Comparison of ENCODE assay signal across 8 mouse cellular contexts in genomic region chr9:7873511-7874211, GRCm38 (mm10). TPM values are rescaled to one million over a fixed set of nuclear protein-coding genes. Genes with fewer than 3 reads are reported as not detected.
A peak's percentile ranks its signal among the peaks of the same experiment; 100 is the strongest.
DNase-seq lines count a peak whose midpoint lies in the region; ATAC-seq and TF ChIP-seq lines count a peak whose summit lies in the region.

No protein-coding gene starts in this region.

- no peaks in the 10 kb centered on the region for H3K27me3 ChIP-seq in megakaryocyte, embryonic 14.5 days (replicated peaks)
- no peaks in the 10 kb centered on the region for H3K27me3 ChIP-seq in intestine, embryonic 16.5 days (replicated peaks; ENCODE audit: control insufficient read depth, insufficient read depth, low read length)
- no peaks in the 10 kb centered on the region for H3K27me3 ChIP-seq in stomach, postnatal 0 days (ENCODE audit: control insufficient read depth, insufficient read depth, low read length)

- WGBS in intestine, embryonic 16.5 days = 92% methylated on average over 8 of the region's 8 CpGs
- WGBS in stomach, postnatal 0 days = 86% methylated on average over 8 of the region's 8 CpGs

- H3K4me1 ChIP-seq in megakaryocyte, embryonic 14.5 days = peaks cover 53% of the 10 kb centered on the region
- H3K4me1 ChIP-seq in intestine, embryonic 16.5 days (ENCODE audit: control insufficient read depth, insufficient read depth, low read length) = 0 out of 2 replicates have a peak, but pooled peaks cover 8% of the 10 kb centered on the region
- no peaks in the 10 kb centered on the region for H3K4me1 ChIP-seq in stomach, postnatal 0 days (replicated peaks; ENCODE audit: control insufficient read depth, insufficient read depth)

- H3K4me3 ChIP-seq in megakaryocyte, embryonic 14.5 days (replicated peaks) = peak overlapping the region; percentile 94
- no peak overlapping the region for H3K4me3 ChIP-seq in intestine, embryonic 16.5 days (ENCODE audit: low read length)
- H3K4me3 ChIP-seq in stomach, postnatal 0 days (ENCODE audit: low read depth, low read length) = no peak overlapping the region; the same call in 1 of the 2 replicates

- no peak overlapping the region for H3K9ac ChIP-seq in intestine, embryonic 16.5 days (ENCODE audit: low read depth, low read length)
- H3K9ac ChIP-seq in stomach, postnatal 0 days (ENCODE audit: low read length) = no peak overlapping the region

- no peaks in the 10 kb centered on the region for H3K9me3 ChIP-seq in megakaryocyte, embryonic 14.5 days
- no peaks in the 10 kb centered on the region for H3K9me3 ChIP-seq in intestine, embryonic 16.5 days (ENCODE audit: control insufficient read depth, low read length)
- no peaks in the 10 kb centered on the region for H3K9me3 ChIP-seq in stomach, postnatal 0 days (ENCODE audit: control insufficient read depth, low read length)

- H3K27ac ChIP-seq in intestine, embryonic 16.5 days (ENCODE audit: low read length) = peak overlapping the region; percentile 87
- H3K27ac ChIP-seq in stomach, postnatal 0 days (replicated peaks) = no peak overlapping the region; the same call in 1 of the 2 replicates

- H3K36me3 ChIP-seq in megakaryocyte, embryonic 14.5 days (replicated peaks; ENCODE audit: low read length) = peaks cover 17% of the 10 kb centered on the region
- no peaks in the 10 kb centered on the region for H3K36me3 ChIP-seq in intestine, embryonic 16.5 days (ENCODE audit: control insufficient read depth, insufficient read depth, low read length)
- H3K36me3 ChIP-seq in stomach, postnatal 0 days (ENCODE audit: control insufficient read depth, insufficient read depth, low read length) = no peaks in the 10 kb centered on the region

- no peak for TF ChIP-seq EP300 in stomach, postnatal 0 days (optimal IDR thresholded peaks at IDR 0.05)

- peak; percentile 67 for DNase-seq in CD4-positive, CD25-positive, alpha-beta regulatory T cell, adult 2 months (ENCODE audit: low read depth, low spot score)
- DNase-seq in stomach, postnatal 0 days (ENCODE audit: low spot score) = no peak
- no peak for DNase-seq in cerebellum, adult 9-10 months

- peak; percentile 36; the same call in 1 of the 2 replicates for TF ChIP-seq CTCF in stomach, postnatal 0 days (IDR thresholded peaks at IDR 0.05; ENCODE audit: low read depth)

- no peak for ATAC-seq in CD4-positive, CD25-positive, alpha-beta regulatory T cell, adult 4 months
- ATAC-seq in megakaryocyte, adult 5-6 weeks (ENCODE audit: poor library complexity, severe bottlenecking) = no peak
- no peak for ATAC-seq in intestine, embryonic 16.5 days
- no peak for ATAC-seq in stomach, postnatal 0 days (ENCODE audit: low FRiP score, low TSS enrichment)
- no peak for ATAC-seq in monocyte, adult 5-6 weeks (replicated peaks; ENCODE audit: insufficient number of reproducible peaks, low FRiP score, low TSS enrichment, poor library complexity, severe bottlenecking)

- peak overlapping the region; percentile 80 for H3K4me2 ChIP-seq in intestine, embryonic 16.5 days (ENCODE audit: low read depth, low read length)
- H3K4me2 ChIP-seq in stomach, postnatal 0 days (replicated peaks; ENCODE audit: low read depth) = peak overlapping the region; percentile 86; the same call in 1 of the 2 replicates

RNA-seq across cellular contexts. Expression of gene Birc3, which starts 0.7 kb away (rescaled TPM):
- 100 to 1,000 TPM; 121 to 171 TPM for polyA plus RNA-seq in CD4-positive, CD25-positive, alpha-beta regulatory T cell, adult 4 months (2017; shearing (Covaris generic))
- polyA plus RNA-seq in megakaryocyte, embryonic 14.5 days (2012; ENCODE audit: insufficient read depth, low replicate concordance) = 5.7 and 6.0 TPM in 2 replicates
- total RNA-seq in megakaryocyte, adult 5-6 weeks (2015) = 84.4 and 87.7 TPM in 2 replicates
- 128 TPM in 2 replicates for total RNA-seq in megakaryocyte, adult 5-6 weeks (2017)
- 12.7 and 15.3 TPM in 2 replicates for polyA plus RNA-seq in intestine, embryonic 16.5 days (2015; fragmentation: Nextera tagmentation; extraction: Ambion mirVana)
- 5.1 and 5.2 TPM in 2 replicates for polyA plus RNA-seq in stomach, postnatal 0 days (2015; fragmentation: Nextera tagmentation; extraction: Ambion mirVana)
- 352 to 549 TPM (median 444 TPM) in 3 replicates for total RNA-seq in monocyte, adult 5-6 weeks (2017)

RNA-seq across cellular contexts. Expression of gene Birc2, which starts 36.8 kb away (rescaled TPM):
- 100 to 1,000 TPM; 138 to 145 TPM for polyA plus RNA-seq in CD4-positive, CD25-positive, alpha-beta regulatory T cell, adult 4 months (2017; shearing (Covaris generic))
- polyA plus RNA-seq in megakaryocyte, embryonic 14.5 days (2012; ENCODE audit: insufficient read depth, low replicate concordance) = 3.8 TPM in 1 of 2 replicates, not detected in the other
- 28.5 and 29.5 TPM in 2 replicates for total RNA-seq in megakaryocyte, adult 5-6 weeks (2015)
- total RNA-seq in megakaryocyte, adult 5-6 weeks (2017) = 37.3 TPM in 2 replicates
- polyA plus RNA-seq in intestine, embryonic 16.5 days (2015; fragmentation: Nextera tagmentation; extraction: Ambion mirVana) = 26.9 and 27.6 TPM in 2 replicates
- 17.2 and 20.0 TPM in 2 replicates for polyA plus RNA-seq in stomach, postnatal 0 days (2015; fragmentation: Nextera tagmentation; extraction: Ambion mirVana)
- 79.5 to 117 TPM (median 103 TPM) in 3 replicates for total RNA-seq in monocyte, adult 5-6 weeks (2017)
